Mouse (Mus musculus) urinary bladder, postnatal 14 days (tissue): Measurements from ENCODE around the gene Micall2.
A peak's percentile ranks its signal among the peaks of the same experiment; 100 is the strongest.
"Not testable (repeated sequence)": the region's sequence is repeated elsewhere in the genome, so short reads cannot be mapped to it uniquely, and the experiment has no call there.

Source experiments
- DNase-seq: peaks from one replicate; pipeline ENCODE4 v3.0.0; 2021; ENCODE audit warnings: low spot score

Gene Micall2

DNA sequence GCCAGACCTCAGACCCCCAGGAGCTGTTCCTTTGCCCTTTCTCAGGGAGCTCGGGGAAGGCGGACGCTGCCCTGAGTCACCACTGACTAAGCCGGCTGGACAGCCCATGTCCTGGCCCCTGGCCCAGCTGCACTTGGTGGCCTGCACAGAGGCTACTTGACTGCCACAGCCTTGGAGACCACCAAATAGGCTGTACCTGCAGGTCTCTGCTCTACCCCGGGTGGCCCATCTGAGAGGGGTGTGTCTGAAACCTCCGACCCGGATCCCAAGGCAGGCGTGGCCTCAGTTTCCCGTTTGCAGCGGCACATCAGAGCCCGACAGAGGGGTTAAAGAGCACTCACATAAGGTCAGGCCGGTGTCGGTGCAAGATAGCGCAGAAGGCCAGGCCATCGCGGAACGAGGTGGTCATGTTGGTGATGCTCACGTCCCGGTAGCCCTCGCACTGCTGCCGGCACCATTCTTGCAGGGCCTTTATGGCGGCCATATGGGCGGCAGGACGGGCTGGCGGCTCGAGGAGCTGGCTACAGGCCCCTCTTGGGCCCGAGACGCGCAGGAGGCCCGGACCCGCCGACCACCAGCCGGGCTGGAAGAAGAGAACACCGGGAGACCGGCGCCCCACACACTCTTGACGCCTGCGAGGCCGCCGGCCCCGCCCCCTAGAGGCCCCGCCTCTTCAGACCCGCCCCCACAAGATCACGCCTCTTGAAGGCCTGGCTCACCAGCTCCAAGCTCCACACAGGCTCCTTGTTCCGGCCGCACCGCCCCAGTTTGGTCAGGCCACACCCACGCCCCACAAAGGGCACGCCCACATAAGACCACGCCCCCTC, at the start of gene Micall2:
Gene Micall2, minus strand, starts transcription at position 660 of the 827 bp plus-strand sequence.
- DNase-seq = peak; percentile 98

DNA sequence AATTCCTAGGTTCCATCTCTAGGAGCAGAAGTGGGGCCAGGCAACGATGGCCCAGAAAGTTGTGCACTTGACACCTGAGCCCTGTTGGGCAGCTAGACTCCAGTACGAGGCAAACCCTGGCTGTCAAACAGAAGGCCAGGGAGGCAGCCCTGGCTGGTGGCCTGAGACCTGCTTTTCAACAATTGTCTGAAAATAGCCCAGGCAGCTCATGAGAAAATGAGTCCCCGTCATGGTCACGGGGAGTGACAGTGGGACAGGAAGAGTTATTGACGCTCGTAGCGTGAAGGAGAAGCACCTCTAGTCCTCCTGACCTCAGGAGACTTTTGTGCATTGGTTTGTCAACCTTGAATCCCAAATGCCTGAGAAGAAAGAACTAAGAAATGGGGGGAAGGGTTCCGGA, 45.3 kb upstream of the Micall2 start:
- no peak for DNase-seq

DNA sequence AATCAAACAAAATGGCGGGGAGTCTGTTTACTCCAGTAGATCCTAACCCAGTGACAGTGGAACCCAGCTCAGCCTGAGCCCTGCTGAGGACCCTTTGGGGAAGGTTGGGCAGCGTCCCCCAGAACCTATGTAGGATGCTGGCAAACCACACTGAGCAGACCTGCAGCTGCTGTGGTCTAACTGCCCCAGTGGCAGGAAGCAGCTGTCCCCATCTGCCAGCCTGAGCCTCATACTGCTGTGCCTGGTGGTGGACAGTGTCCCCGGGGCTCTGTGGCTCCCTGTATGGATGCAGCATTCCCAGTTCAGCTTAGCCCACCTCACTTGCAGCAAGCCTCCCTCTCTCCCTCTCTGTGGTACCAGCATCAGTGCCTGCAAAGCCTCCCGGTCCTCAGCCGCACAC, 40.8 kb upstream of the Micall2 start:
- DNase-seq = no peak

DNA sequence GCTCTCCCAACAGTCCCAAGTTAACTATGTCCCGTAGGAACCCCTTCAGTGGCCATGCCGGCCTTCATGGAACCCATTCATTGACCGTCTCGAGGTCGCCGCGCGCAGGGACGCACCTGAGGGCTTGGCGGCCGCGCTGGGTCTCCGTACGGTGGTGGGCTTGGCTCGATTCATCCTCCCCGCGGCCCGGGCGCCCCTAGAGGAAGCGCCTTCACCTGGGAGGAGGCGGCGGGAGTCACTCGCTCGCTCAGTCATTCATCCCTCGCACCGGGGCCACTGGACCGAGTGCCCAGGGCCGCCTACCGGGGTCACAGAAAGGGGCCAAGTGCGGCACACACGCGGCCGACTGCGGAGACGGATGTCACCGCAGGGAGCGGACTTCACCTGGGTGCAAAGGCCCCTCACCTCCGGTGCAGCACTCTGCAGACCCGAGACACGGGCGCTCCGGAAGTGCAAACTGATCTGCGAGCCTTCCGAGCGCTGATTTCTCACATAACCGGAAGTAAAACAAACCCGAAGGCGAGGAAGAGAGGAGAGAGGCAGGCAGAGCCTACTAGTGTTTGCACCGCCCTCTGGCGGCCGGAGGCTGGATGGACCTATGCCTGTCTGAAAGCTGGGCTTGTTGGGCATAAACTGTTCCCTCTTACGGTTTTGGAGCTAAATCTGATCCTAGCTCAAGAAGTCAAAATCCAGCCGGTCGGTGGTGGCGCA, 39.2 kb upstream of the Micall2 start, which contains the start of gene Ints1:
Gene Ints1, minus strand, starts transcription at position 459 of the 711 bp plus-strand sequence.
- peak; percentile 97 for DNase-seq

DNA sequence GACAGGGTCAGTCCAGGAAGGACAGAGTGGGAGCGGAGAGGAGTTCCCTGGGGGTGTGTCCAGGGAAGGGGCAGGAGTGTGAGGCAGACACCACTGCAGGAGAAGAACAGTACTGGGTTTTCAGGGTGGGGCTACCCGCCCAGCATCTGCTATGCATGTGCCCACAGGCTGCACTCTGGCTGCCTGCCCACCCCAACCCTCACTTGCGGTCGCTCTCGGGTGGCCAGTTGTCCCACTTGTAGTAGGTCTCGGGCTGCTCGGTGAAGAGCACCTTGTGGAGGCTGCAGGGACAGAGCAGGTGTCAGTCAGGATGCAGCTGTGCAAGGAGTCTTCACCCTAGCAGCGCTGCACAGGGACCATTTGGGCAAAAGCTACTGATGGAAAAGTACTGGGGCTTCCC, 32.1 kb upstream of the Micall2 start:
- no peak for DNase-seq

DNA sequence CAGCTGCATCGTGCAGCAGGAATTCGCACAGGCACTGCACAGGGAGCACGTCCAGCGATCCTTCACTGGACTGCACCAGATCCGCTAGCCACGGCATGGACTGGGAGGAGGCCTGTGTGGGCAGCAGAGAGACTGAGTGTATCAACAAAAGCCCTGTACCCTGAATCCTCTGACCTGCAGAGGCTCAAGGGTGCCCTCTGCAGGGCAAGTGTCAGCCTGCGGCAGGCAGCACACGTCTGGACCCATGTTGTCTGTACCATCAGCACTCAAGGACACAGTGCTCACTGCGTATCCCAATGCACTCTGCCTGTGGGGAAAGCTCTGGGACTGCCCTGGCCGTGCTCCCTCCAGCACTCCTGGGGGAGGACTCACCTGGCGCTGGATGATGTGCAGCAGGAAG, 28.2 kb upstream of the Micall2 start:
- no peak for DNase-seq

DNA sequence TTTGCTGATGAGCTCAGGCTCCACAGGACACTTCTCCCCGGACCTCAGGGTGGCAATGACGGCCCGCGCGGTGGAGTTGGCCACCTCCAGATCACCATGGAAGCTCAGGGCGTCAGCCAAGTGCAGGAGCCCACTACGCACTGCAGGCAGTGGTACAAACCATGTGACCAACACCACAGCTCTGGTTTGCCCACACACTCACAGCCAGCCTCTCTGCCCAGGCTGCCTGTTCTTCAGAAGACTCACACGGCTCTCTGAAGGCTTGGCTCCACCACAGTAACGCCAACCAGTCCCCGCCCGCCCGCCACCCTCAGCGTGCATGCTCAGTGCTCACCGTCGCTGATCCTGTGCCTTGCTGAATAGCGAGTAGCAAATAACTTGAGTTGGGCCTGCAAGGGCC, 22.0 kb upstream of the Micall2 start:
- DNase-seq = no peak

DNA sequence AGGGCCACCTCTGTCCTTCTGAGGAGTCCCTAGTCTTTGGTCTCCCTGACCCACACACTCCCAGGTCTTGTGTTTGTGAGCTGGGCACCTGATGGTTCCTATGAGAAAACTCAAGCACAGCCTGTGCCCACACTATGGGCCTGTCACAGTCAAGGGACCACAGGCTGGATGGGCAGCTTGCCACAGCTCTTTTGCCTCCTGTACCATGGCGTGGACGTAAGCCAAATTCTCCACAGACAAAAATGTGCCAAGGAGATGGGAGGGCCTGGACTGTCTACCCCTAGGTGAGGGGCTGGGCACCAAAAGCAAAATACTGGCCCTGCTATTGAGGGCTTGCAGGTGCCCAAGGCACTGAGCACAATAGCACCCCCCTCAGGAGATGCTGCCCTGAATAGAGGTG, 20.4 kb upstream of the Micall2 start:
- DNase-seq = no peak

DNA sequence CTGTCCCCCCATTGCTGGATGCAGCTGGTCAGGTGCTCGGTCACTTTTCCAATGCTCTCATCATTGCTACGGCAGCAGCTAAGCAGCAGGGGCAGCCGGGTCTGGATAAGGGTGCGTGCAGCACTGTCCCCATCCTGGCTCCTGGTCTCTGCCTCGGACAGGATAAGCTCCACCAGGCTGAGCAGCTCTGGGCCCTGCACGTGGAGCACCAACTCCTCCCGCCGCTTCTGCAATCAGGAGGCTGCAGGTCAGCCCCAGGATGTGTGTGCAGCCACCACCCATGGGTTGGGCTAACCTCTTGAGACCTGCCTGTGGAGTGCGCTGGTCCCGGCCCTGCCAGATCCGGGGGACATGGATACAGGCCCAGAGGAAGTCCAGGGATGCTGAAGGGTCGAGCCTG, 20.0 kb upstream of the Micall2 start:
- DNase-seq = no peak

DNA sequence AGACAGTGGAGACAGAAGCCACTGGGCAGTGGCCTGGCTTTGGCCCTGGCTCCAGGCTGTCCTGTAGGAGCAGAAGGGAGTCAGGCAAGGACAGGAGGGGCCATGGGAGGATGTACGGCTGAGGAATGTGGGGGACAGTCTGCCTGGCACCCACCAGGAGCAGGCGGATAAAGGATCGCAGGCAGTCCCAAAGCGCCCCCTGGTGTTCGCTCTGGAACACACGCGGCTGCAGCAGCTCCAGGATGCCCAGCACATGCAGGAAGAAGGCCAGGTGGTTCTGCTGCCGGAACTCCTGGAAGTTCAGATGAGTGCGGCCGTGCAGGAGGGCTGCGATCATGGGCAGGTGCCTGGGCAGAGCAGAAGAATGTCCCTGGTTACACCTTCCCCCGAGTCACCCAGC, 18.6 kb upstream of the Micall2 start:
- DNase-seq = peak; percentile 46

DNA sequence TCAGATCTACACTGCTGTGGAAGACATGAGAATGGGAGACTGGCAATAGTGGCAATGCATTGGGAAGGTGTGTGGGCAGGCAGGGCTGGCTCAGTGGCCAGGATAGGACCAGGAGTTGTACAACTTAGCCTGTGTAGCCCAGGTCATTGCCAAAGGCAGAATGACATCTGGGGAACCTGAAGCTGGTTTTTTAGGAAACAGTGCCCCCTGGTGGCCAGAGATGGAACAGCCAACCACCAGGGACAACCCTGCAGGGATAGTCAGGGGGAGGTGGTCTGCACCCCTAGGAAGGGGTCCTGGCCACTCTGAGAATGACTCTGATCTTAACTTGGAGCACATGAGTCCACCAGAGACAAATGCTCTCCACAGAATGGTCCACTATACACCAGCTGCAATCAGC, 14.4 kb upstream of the Micall2 start:
- DNase-seq = peak; percentile 61

DNA sequence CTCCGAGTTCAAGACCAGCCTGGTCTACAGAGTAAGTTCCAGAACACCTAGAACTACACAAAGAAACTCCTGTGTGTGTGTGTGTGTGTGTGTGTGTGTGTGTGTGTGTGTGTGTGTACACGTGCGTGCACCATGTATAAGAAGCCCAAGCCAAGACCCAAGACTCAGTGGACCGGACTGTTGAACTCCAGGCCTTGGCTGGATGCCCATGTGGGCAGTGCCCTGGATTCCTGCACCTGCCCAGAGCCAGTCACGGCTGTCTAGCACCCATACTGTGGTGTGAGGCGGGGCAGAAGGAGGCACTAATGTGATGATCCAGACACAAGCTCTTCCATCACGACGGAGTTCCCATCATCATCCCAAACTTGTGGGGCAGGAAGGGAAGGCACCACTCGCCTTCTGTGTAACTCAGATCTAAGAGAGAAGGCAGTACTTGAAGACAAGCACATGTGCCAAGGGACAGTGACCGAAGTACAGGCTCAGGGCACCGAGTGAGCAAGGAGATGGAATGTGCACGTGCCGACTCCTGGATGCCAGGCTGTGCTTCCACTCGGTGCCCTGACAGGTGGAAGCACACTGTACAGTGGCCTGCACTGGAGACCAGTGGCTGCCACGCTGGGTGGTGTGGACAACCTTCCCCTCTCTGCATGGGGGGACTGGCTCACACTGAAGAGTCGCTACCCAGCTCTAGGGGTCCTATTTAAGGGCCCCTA, 13.4 kb upstream of the Micall2 start:
- DNase-seq = no peak

DNA sequence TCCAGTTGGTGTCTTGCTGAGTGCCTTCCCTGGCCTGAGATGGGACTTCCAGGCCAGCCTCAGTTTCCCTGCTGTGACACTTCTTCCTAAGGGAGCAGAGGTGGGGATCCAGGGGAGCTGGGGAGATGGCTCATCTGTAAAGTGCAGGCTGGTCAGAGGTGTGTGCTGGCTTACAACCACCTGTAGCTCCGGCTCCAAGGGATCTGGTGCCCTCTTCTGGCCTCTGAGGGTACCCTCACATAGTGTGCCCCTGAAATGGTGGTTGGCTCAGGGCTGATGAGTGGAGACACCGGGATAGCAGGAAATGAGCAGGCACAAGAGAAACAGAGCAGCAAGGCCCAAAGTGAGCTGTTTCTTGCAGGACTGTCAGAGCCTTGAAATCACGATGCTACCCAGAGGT, 9.6 kb upstream of the Micall2 start:
- peak; percentile 78 for DNase-seq

DNA sequence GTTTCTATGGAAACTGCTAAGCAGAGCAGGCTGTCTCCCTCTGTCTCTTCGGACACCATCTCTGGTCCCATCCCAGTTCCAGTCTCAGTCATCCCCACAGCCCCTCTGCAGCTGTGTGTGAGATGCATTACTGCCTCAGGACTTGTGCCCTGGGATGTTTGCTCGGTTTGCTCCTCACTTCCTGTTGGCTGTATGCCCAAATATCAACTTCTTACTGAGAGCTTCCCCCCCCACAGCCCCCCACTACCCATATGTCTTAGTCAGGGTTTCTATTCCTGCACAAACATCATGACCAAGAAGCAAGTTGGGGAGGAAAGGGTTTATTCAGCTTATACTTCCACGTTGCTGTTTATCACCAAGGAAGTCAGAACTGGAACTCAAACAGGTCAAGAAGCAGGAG, 6.5 kb upstream of the Micall2 start:
- not testable (repeated sequence) for DNase-seq

DNA sequence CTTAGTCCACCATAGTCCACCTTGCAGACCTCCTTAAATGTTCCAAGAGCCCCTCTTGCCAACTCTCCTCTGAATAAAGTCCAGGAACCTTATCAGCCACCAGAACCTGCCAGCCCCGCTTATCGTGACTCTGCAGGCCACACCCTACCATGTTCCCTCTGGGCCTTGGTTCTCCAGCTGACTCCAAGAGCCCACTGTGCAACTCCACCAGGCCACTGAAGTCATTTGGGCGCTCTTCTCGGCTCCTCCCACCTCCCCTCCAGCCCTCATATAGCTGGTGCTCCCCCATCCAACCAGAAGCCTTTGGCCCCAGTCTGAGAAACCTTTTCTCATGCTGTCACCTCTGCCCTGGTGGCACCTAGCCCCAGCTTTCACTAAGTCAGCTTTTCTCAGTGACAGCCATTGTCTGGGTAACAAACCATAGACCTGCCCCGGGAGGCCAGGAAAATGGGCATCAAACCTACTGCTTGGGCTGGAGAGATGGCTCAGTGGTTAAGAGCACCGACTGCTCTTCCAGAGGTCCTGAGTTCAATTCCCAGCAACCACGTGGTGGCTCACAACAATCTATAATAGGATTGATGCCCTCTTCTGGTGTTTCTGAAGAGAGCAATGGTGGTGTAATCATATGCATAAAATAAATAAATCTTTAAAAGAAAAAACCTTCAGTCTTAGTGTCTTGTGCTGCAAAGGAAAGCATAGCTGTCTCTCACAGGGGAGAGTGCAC, 2.6 kb upstream of the Micall2 start:
- DNase-seq = peak; percentile 38

DNA sequence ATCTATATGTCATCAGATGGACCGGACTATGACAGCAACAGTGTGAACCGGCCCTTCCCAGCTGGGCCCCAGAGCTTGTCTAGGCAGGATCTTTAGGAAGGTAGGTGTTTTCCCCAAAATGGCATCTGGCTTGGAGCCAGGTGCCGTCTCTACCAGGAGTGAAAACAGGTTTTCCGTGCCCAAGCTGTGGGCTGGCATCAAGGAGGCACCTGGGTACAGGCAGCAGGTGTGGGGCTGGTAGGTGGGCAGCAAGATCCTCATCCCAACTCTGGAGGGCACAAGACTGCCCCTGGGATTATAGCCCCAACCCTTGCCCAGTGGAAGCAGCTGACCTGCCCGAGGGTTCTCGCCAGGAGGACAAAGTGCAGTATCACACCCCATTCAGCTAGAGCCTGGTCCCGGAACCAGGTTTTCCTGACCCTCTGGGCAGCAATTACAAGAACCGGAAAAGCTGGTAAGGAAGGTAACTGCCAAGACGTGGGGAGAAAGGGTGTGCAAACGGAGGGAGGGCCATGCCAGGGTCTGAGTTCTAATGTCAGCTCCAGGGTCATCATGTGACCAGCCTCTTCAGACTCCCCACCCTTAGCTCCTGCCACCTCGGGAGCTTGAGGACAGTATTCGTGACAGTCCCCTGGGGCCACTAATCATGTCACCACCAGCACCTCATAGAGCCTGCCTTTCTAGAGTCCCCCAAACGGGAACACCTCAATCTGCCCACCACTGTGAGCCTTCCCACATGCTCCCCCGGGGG, 1.9 kb upstream of the Micall2 start:
- DNase-seq = peak; percentile 79

DNA sequence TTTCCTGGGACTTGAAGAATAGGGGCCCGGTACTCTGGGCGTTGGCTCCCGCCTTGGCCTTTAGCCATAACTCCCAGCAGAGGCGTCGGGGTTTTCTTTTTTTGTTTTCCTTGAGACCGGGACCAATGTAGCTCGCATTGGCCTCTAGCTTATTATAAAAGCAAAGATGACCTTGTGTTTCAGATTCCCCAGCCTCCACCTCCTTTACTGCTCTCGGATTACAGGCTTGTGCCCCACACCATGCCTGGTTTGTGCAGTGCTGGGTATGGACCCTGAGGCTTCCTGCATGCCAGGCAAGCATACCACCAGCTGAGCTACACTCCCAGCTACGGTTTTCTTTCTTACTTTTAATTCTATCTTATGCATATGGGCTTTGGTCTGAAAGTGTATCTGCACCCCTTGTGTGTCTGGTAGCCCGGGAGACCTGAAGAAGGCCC, 386 bp upstream of the Micall2 start:
- no peak for DNase-seq

DNA sequence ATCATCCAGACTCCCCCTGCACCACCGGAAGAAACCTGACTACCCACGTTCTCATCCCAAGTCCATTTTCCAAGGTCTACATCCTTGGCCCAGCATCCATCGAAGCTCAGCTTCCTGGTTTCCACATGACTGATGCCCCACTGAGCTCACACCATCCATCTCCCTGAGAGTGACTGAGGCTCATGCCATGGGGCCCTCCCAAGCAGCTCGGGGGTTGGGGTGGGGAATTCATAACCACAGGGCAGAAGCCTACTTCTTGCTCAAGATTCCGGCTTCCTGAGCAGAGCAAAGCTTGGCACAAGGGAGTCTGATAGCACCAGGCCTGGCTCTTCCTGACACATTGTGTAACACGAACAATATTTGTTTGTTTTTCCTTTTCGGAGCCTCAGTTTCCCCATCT, 1.4 kb downstream of the Micall2 start:
- DNase-seq = no peak

DNA sequence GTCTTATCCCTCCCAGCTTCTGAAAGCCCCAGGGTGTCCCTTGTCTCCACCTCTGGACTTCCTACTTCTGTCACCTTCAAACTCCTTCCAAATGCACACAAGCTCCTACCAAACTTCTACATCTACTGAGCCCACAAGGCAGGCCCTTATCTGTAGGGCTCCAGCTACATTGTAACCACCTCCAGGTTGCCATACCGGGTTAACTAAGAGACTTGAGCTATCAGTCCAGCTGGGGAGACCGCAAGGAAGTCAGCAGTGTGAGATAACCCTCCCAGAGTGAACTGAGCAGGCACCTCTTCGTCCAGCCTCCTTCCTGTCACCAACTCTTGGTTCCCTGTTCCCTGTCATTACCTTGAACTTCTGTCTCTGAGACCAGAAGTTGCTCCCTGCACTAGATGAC, 2.1 kb downstream of the Micall2 start:
- DNase-seq = no peak

DNA sequence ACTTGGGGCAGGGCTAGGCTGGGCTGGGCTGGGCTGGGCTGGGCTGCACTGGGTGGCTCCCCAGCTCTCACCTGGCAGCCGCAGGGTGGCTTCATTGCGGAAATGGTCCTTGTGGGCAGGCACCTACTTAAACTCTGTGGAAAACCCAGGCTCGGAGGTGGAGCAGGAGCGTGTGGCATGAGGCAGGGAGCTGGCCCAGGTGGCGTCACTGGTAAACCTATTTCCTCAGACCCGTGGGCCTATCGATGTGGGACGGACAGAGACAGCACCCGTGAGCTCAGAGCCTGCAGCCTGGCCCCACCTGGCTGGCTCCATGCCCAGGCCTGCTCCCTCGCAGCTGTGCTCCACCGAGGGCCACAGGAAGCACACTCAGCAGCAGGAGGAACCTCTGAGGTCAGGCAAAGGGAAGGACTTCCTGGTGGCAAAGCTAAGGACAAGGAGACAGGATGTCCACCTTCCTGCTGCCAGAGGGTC, 3.5 kb downstream of the Micall2 start:
- peak; percentile 80 for DNase-seq
